Mouse (Mus musculus): ENCODE data around the gene Pten.

Gene Pten

DNA sequence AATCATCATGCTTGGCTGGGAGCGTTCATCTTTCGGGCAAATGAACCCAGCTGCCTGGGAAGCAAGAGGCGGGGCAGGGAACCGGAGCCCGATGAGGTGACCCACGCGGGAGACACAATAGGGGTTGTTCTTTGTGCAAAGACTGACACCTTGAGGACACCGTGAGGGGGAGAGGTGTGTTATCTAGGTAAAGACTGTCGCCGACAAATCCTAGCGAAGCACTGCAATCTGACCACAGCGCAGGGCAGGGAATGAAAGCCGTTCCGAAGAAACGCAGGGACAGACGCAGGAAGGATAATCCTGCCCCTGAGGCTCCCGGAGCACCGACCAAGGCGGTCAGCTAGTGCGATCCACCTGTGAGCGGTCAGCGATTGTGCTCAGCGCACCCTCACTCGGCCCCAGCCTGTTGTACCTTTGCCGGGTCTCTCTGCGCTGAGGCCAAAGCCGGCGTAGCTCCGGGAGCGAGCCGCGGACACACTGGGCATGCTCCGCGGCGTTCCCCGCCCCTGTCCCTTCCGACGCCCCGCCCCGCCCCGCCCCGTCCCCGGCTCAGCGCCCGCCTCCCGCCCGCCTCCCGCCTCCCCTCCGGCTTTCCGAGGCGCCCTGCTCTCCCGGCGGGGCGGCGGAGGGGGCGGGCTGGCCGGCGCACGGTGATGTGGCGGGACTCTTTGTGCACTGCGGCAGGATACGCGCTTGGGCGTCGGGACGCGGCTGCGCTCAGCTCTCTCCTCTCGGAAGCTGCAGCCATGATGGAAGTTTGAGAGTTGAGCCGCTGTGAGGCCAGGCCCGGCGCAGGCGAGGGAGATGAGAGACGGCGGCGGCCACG, at the start of gene Pten:
Gene Pten (plus strand): TSS at position 598 of the 826 bp plus-strand sequence.
- peak; percentile 97 for DNase-seq

DNA sequence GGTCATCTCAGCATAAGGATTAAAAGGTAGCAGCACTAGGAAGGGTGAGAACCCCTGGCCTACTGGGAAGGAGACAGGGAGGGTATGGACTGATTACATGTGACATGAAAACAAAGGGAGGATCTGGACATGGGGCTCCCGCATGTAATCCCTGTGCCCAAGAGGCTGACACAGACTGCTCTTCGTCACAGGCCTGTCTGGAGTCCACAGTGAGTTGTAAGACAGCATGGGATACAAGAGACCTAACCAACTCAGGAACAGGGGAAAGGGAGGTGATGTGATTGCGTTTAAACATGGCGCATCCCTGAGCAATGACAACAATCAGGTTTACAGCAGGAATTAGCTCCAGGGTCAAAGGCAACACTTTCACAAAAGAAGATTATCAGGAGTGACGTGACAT, 48.3 kb upstream of the Pten start:
- DNase-seq, result no peak

DNA sequence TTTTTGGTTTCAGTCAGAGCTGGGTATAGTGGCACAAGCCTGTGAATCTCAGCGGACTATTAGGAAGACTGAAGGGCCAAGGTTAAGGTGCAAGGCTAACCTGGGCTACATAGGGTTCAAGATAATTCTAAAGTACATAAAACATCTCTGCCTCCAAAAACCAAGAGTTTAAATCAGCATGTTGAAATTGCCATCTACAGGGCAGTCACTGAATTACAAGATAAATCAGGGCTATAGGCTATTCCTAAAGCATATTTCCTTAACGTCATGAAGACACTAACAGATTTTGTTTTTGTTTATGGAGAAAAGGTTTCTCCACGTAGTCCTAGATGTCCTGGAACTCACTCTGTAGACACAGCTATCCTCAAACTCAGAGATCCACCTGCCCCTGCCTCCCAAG, 47.0 kb upstream of the Pten start:
- DNase-seq, result peak; percentile 34

GRCm38 (mm10) chr19:32711761-32712541, 45.3 kb upstream of the Pten start:
- DNase-seq, result peak; percentile 94

- peak; percentile 87 for DNase-seq
Observed at GRCm38 (mm10) chr19:32712588-32713042, 44.7 kb upstream of the Pten start.

DNA sequence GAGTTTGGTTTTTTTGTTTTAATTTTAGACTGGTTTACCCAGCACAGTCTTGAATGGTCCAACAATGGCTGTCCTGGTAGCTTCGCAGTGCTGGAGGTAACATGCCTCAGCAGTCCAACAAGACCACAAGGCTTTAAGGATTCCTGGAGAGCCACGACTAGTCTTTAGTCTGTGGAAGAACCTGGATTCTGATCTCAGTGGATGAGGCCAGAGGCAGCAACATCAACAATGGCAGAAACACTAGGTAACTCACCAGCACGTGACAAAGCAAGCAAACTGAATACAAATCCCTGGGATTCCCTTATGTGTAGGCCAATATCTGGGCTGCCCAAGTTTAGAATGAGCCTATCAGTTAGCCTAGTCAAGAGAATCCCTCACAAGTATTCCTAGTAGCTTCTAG, 43.8 kb upstream of the Pten start:
- DNase-seq, result no peak

DNA sequence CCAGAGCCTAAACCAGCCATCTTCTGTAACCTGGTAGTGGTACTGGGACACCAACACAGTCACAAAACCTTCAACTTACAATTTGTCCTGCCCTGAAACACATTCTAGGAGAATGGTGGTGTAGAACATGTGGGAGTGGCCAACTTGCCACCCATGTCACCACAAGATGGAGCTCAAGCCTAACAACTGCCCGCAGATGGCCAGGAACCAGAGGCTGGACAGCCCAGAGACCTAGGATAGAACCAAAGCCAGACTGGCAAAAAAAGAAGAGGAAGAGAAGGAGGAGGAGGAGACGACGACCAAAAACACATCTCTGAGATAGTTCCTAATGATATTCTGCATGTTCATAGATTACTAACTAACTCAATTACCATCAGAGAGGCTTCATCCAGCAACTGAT, 42.1 kb upstream of the Pten start:
- peak; percentile 83 for DNase-seq

DNA sequence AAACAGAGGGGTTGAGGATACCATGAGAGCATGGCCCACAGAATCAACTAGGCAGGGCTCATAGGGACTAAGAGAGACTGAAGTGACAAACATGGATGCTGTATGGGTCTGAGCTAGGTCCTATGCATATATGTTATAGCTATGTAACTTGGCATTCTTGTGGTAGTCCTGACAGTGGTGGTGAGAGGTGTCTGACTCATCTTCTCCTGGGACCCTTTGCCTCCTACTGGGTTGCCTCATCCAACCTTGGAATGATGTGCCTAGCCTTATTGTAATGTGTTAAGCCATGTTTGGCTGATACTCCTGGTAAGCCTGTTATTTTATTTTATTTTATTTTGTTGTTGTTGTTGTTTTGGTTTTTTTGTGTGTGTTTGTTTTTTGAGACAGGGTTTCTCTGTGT, 41.6 kb upstream of the Pten start:
- no peak for DNase-seq

GRCm38 (mm10) chr19:32717590-32717989, 39.7 kb upstream of the Pten start:
- no peak for DNase-seq

- DNase-seq, result no peak
Observed at GRCm38 (mm10) chr19:32720319-32720718, 37.0 kb upstream of the Pten start.

- DNase-seq, result peak; percentile 42
Observed at GRCm38 (mm10) chr19:32723817-32724216, 33.5 kb upstream of the Pten start.

GRCm38 (mm10) chr19:32726451-32727325, 30.6 kb upstream of the Pten start:
- peak; percentile 57 for DNase-seq

DNA sequence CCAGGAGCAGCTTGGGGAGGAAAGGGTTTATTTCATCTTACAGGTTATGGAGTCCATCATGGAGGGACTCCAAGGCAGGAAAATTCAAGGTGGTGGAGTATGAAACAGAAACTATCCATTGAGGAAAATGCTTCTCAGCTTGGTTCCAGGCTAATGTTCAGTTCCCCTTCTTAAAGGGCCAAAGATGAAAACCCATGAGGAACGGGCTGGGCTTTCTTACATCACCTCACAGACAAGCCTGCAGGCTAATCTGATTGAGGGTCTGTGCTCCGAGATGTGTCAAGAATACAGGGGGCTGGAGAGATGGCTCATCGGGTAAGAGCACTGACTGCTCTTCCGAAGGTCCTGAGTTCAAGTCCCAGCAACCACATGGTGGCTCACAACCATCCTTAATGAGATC, 27.5 kb upstream of the Pten start:
- no peak for DNase-seq

DNA sequence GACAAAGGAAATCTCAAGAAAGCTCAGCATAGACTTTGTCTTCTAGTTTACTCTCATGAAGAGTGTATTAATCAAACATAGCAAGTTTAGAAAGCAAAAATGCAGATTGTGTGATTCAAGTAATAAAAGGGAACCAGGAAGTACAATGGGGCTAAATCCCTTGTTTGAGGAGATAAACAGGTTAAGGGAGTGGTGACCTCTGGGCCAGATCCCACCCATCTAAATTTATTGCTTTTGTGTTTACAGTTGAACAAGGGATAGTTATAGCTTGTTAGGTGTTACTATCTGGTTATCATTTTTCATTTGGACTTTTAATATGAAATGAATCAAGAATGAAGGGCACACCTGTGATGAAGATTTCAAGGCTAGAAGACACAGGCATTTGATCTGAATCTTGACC, 24.4 kb upstream of the Pten start:
- no peak for DNase-seq

DNA sequence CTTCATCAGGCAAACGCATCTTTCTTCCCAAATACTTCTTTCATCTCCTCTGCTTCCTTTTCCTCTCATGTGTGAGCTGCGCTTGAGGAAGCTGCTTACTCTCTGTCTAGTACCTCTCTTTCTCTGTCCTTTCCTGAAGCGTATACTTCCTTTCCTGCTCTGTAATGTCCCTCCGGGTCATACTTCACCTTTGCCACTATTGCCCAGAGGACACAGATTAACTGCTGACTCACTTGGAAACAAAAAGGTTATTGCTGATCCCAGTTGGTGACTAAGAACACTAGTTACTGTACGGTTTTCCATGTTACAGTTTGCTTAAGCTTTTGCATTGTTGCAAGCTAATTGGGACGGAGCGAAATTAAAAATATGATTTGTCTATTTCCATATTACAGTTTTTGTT, 19.5 kb upstream of the Pten start:
- DNase-seq, result no peak

- DNase-seq, result no peak
Observed at GRCm38 (mm10) chr19:32739686-32740085, 17.6 kb upstream of the Pten start, which contains the start of gene Atad1. TSS of gene Atad1 (minus strand) at chr19:32739786.

GRCm38 (mm10) chr19:32740641-32741345, 16.5 kb upstream of the Pten start:
- DNase-seq, result no peak

GRCm38 (mm10) chr19:32749425-32749824, 7.9 kb upstream of the Pten start:
- DNase-seq, result peak; percentile 61

DNA sequence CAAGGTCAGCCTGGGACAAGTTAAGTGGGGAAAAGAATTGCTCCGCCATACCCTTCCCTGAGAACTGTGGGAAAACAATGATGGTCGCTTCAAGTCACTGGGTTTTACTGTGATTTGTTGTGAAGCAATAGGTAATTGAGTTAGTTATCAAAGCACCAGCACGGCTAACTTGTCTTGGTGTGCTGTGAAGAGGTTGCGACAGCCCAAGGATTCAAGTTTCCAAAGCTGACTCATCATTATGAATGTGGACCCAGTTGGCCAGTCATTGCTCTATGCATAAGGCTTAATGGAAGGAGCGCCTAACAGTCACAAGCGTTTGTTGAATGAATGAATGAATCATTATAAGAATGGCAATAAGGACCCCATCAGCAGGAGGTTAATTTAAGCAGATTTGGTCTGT, 4.9 kb upstream of the Pten start:
- no peak for DNase-seq

- DNase-seq, result no peak
Observed at GRCm38 (mm10) chr19:32753386-32753785, 3.9 kb upstream of the Pten start.

- peak; percentile 33 for DNase-seq
Observed at GRCm38 (mm10) chr19:32754188-32755000, 2.9 kb upstream of the Pten start.

Measured in embryo, embryonic 11 days (tissue).